Mouse (Mus musculus) heart, embryonic 11.5 days (tissue): ENCODE measurements at regions not wholly inside any gene's neighbourhood (a gene's known extent, or its start where the extent isn't known, plus 50 kb on each side); places are given as distances from the start of the nearest gene placed in this dataset.

Experiments
- ATAC-seq: fragments of 200-750 bp; cut with Nextera tagmentation; replicated peaks from 2 replicates; pipeline ENCODE4 v1.8.0; 2017; ENCODE audit warnings: moderate library complexity; ENCODE audit not compliant: insufficient number of reproducible peaks, low FRiP score, low TSS enrichment
- H3K27ac ChIP-seq: fragments of 300-500 bp; sonication (generic); 2 replicates; pipeline ENCODE4 v1.5.1; 2014; ENCODE audit warnings: mild to moderate bottlenecking, low read depth, low read length
- H3K27me3 ChIP-seq: fragments of 300-500 bp; sonication (generic); 2 replicates; pipeline ENCODE4 v1.6.1; 2014; ENCODE audit warnings: mild to moderate bottlenecking, low read length, mixed read lengths; ENCODE audit not compliant: control insufficient read depth, insufficient read depth
- H3K36me3 ChIP-seq: fragments of 300-500 bp; sonication (generic); 2 replicates; pipeline ENCODE4 v1.6.1; 2014; ENCODE audit warnings: mild to moderate bottlenecking, low read length, moderate library complexity, mixed read lengths; ENCODE audit not compliant: control insufficient read depth, insufficient read depth
- H3K4me1 ChIP-seq: fragments of 300-500 bp; sonication (generic); 2 replicates; pipeline ENCODE4 v1.6.1; 2014; ENCODE audit warnings: low read length; ENCODE audit not compliant: control insufficient read depth, insufficient read depth
- H3K4me2 ChIP-seq: fragments of 300-500 bp; sonication (generic); 2 replicates; pipeline ENCODE4 v1.6.1; 2014; ENCODE audit warnings: mild to moderate bottlenecking, moderate library complexity
- H3K4me3 ChIP-seq: fragments of 300-500 bp; sonication (generic); 2 replicates; pipeline ENCODE4 v1.5.1; 2014; ENCODE audit warnings: low read depth, low read length
- H3K9ac ChIP-seq: fragments of 300-500 bp; sonication (generic); 2 replicates; pipeline ENCODE4 v1.6.1; 2014; ENCODE audit warnings: mild to moderate bottlenecking, low read depth, low read length, moderate library complexity
- H3K9me3 ChIP-seq: fragments of 300-500 bp; sonication (generic); replicated peaks from 2 replicates; pipeline ENCODE4 v1.6.1; 2016; ENCODE audit warnings: low read length; ENCODE audit not compliant: control insufficient read depth
- WGBS: fragments of 180-500 bp; shearing (Covaris S2); extraction: QIAGEN DNeasy Blood & Tissue Kit; methylation state at CpG from one replicate; pipeline ENCODE4 v1.1.7; 2014; ENCODE audit not compliant: insufficient replicate concordance; 5-methylcytosine and 5-hydroxymethylcytosine counted together

DNA sequence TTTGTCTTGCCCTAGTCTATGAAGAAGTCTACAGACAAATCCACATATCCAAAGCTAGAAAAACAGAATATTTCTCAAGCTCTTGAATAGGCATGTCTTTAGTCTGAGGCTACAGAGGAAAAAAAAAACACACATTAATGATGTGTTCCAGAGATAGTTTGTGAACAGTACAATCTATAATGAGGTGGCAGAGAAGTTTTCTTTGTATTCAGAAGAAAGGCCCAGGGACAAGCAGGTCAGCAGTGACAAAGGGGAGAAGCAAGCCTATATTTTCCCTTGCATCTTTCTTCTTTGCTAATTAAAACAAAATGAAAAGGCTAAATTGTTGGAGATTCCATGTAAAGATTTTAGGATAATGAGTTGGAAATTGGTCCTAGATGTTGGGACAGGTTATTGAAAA lies 414.7 kb downstream of the Tmem161b start:
- H3K4me1 ChIP-seq, result no peaks in the 10 kb centered on the region
- H3K4me2 ChIP-seq, result no peak overlapping the region
- H3K27ac ChIP-seq, result no peak overlapping the region
- no peak for ATAC-seq
- no peaks in the 10 kb centered on the region for H3K36me3 ChIP-seq
- no peaks in the 10 kb centered on the region for H3K27me3 ChIP-seq
- no peak overlapping the region for H3K4me3 ChIP-seq
- H3K9me3 ChIP-seq, result no peaks in the 10 kb centered on the region
- H3K9ac ChIP-seq, result no peak overlapping the region

GRCm38 (mm10) chr13:84637606-84638005 lies 415.5 kb downstream of the Tmem161b start:
- no peak for ATAC-seq
- 74% methylated on average over 1 of the region's 1 CpGs for WGBS
- no peaks in the 10 kb centered on the region for H3K4me1 ChIP-seq
- H3K27ac ChIP-seq, result no peak overlapping the region
- no peak overlapping the region for H3K4me3 ChIP-seq
- H3K36me3 ChIP-seq, result no peaks in the 10 kb centered on the region
- H3K9me3 ChIP-seq, result no peaks in the 10 kb centered on the region
- no peak overlapping the region for H3K4me2 ChIP-seq
- H3K27me3 ChIP-seq, result no peaks in the 10 kb centered on the region
- H3K9ac ChIP-seq, result no peak overlapping the region

DNA sequence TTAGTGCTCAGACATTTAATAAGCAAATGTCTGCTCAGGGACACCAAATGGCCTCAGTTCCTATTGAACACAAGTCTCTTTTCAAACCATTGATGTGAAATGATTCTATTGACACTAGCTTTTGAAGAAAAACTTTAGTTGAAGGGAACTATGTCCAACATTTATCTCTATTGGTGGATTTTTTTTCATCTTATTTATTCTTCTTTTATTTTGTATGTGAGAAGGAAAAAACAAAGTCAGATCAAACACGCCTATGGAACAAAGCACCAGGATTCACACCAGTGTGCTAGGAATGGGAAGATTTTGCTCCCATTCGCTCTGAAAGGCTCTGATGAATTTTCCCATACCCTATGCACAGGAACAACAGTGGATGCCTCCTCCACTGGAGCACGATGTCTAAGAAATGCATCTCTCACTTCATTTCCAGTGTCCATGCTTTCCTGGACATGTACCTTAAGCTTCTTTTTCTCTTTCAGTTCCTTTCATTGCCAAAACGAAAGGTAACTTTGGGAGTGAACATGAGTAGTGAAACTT lies 416.4 kb downstream of the Tmem161b start:
- Histone ChIP-seq H3K27me3 (no peaks in the 10 kb centered on the region), H3K9me3 (no peaks in the 10 kb centered on the region), H3K9ac (no peak overlapping the region), H3K4me3 (no peak overlapping the region), H3K4me1 (no peaks in the 10 kb centered on the region), H3K27ac (no peak overlapping the region), H3K4me2 (no peak overlapping the region), H3K36me3 (no peaks in the 10 kb centered on the region)
- ATAC-seq, result no peak
- WGBS, result 67% methylated on average over 4 of the region's 4 CpGs

DNA sequence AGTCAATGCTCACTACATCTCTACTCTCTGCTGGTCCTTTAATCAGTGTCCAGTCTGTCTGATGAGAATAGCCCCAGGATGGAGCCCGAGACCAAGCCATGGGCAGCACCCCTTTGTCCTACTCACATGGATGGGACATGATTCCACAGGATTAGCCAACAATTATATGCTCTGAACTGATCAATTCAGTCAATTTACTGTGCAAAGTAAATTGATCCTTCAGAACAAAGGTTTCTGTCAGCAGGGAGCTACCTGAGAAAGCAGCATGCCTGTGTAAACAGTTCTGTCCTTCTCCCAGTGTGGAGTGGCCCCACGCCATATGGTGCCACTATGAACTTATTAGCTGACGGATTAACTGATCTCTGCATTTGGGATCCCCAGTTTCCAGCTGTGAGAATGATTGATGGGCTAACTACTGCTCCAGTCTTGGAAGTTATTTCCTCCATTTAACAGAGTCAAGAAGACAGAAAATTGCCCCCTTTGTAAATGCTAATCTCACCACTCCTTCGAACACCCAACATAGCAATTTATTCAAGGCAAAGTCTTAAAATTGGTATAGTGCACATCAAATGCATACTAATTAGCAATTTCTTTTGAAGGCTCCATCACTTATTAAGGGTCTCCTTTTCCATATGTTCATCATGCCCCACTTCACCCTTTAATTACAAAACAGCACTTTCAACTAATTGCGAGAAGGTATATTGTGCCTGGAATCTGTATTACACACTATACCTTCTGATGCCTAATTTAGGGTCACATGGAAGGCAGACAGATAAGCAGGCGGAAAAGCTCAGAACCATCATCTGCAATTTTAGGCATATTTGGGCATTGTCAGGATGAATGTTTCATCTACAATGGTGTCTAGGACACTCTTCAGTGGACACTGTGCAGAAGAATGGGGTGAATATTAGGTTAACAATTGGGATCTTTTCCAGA lies 417.3 kb downstream of the Tmem161b start:
- H3K9ac ChIP-seq, result no peak overlapping the region
- no peaks in the 10 kb centered on the region for H3K4me1 ChIP-seq
- H3K27ac ChIP-seq, result no peak overlapping the region
- H3K4me3 ChIP-seq, result no peak overlapping the region
- 60% methylated on average over 6 of the region's 6 CpGs for WGBS
- H3K36me3 ChIP-seq, result no peaks in the 10 kb centered on the region
- no peak overlapping the region for H3K4me2 ChIP-seq
- no peaks in the 10 kb centered on the region for H3K27me3 ChIP-seq
- no peak for ATAC-seq
- no peaks in the 10 kb centered on the region for H3K9me3 ChIP-seq

DNA sequence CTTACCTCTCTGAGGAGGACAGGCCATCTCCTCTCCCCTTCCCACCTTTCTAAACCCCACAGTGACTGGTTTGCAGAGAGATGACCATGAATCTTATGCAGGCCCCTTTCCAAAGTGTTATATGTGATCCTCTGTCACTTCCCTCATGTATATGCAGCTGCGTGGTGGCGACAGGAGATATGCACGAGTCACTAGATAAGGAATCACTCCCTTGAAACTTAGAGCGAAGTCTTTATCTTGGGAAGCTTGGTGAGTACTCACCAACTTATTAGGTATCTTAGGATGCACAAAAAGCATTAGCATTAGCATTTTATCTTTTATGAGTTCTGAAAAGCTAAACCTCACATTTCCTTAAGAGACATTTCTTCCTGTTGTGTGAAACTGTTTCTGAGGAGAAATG lies 421.9 kb downstream of the Tmem161b start:
- Histone ChIP-seq H3K4me2 (no peak overlapping the region), H3K27ac (no peak overlapping the region), H3K4me3 (no peak overlapping the region), H3K27me3 (no peaks in the 10 kb centered on the region), H3K9ac (no peak overlapping the region), H3K36me3 (no peaks in the 10 kb centered on the region), H3K4me1 (no peaks in the 10 kb centered on the region), H3K9me3 (no peaks in the 10 kb centered on the region)
- ATAC-seq, result no peak
- WGBS, result 44% methylated on average over 4 of the region's 4 CpGs

DNA sequence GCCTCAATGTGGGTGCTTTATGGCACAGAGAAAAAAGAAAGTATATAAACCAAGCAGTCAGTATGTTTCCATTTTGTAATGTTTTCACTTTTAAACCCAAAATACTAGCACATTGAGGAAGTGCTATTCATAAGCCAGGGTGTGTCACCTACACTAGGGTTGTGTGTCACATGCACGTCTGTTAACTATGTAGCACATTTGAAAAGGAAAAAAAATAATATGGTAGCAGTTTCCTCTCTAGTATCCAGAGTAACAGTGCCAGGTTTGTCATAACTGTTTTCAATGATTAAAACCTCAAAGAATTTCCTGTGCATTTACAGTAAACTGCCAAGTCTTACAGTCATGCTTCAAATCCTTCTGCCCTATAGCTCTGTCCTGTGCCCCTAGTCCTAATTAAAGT lies 424.8 kb downstream of the Tmem161b start:
- Histone ChIP-seq H3K4me1 (no peaks in the 10 kb centered on the region), H3K4me2 (no peak overlapping the region), H3K27me3 (no peaks in the 10 kb centered on the region), H3K27ac (no peak overlapping the region), H3K36me3 (no peaks in the 10 kb centered on the region), H3K9ac (no peak overlapping the region), H3K4me3 (no peak overlapping the region), H3K9me3 (no peaks in the 10 kb centered on the region)
- ATAC-seq, result no peak
- 76% methylated on average over 1 of the region's 1 CpGs for WGBS

- H3K9ac ChIP-seq, result no peak overlapping the region
- no peaks in the 10 kb centered on the region for H3K4me1 ChIP-seq
- 39% methylated on average over 1 of the region's 1 CpGs for WGBS
- no peak overlapping the region for H3K4me2 ChIP-seq
- no peaks in the 10 kb centered on the region for H3K9me3 ChIP-seq
- no peaks in the 10 kb centered on the region for H3K27me3 ChIP-seq
- H3K36me3 ChIP-seq, result no peaks in the 10 kb centered on the region
- no peak overlapping the region for H3K4me3 ChIP-seq
- no peak overlapping the region for H3K27ac ChIP-seq
- ATAC-seq, result no peak
Measured at GRCm38 (mm10) chr13:84648056-84648455, 426.0 kb downstream of the Tmem161b start.

DNA sequence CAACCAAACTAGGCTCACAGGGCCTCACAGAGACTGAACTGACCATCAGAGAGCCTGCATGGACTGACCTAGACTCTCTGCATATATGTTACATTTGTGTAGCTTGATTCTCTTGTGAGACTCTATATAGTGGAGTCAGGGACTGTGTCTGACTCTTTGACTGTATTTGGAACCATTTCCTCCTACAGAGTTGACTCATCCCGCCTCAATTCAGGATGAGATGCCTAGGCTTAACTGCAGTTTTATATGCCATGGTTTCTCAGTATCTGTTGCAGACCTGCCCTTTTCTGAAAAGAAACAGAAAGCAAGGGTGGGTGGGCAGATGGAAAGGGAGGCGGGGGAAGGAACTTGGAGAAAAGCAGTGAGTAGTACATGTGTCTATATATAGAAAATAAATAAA lies 441.9 kb downstream of the Tmem161b start:
- ATAC-seq, result no peak
- H3K27ac ChIP-seq, result no peak overlapping the region
- H3K4me1 ChIP-seq, result no peaks in the 10 kb centered on the region
- H3K9me3 ChIP-seq, result no peaks in the 10 kb centered on the region
- WGBS, result 84% methylated on average over 2 of the region's 2 CpGs
- no peak overlapping the region for H3K4me2 ChIP-seq
- H3K9ac ChIP-seq, result no peak overlapping the region
- H3K4me3 ChIP-seq, result no peak overlapping the region
- H3K27me3 ChIP-seq, result no peaks in the 10 kb centered on the region
- no peaks in the 10 kb centered on the region for H3K36me3 ChIP-seq

DNA sequence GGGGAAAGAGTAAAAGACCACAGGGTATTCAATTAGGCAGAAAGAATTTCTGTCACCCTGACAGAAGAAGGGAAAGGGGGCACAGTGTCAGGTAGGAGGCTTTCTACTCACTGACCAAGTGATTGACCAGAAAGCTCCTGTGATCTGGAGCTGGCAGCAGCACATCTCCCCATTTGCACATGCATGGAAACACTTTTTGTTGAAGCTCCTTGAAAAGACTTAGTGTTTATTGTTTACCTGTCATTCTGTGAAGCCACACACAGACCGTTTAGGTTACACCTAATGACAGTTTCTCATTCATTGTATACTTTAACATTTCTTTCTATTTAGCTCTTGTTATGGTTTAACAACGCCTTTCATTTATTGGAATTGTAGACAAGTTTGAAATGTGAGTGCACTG lies 458.9 kb downstream of the Tmem161b start:
- WGBS, result 65% methylated on average over 2 of the region's 2 CpGs
- no peak overlapping the region for H3K4me3 ChIP-seq
- H3K36me3 ChIP-seq, result no peaks in the 10 kb centered on the region

More for the DNA sequence above, 458.9 kb downstream of the Tmem161b start:
- Histone ChIP-seq H3K9ac (no peak overlapping the region), H3K4me2 (no peak overlapping the region), H3K27ac (no peak overlapping the region), H3K9me3 (no peaks in the 10 kb centered on the region), H3K27me3 (no peaks in the 10 kb centered on the region), H3K4me1 (no peaks in the 10 kb centered on the region)
- ATAC-seq, result no peak
